Mouse (Mus musculus) 416B (cell line): ENCODE measurements around the gene E2f3.
A peak's percentile ranks its signal among the peaks of the same experiment; 100 is the strongest.

ENCODE experiments used
- DNase-seq: peaks from one replicate; pipeline ENCODE4 v3.0.0; 2011; ENCODE audit warnings: low read depth

The E2f3 gene

DNA sequence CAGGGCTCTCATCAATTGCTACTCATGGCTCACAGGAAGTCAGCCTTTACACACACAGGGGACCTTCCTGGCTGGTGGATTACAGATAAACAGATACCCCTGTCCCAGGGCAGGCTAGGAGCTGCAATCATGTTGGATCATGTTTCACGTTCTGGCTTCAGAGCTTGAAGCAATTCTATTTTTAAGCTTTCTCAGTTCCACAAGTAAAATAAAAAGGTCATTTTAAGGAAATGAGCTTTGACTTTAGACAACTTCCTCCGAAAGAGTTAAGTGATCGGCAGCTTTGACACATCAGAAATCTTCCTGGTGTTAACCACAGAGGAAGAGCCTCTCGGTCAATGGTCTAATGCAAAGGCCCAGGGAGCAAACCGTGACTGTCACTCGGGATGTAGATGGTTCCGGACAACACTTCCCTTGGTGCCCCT, 6.7 kb downstream of the E2f3 start:
- DNase-seq: peak; percentile 90

DNA sequence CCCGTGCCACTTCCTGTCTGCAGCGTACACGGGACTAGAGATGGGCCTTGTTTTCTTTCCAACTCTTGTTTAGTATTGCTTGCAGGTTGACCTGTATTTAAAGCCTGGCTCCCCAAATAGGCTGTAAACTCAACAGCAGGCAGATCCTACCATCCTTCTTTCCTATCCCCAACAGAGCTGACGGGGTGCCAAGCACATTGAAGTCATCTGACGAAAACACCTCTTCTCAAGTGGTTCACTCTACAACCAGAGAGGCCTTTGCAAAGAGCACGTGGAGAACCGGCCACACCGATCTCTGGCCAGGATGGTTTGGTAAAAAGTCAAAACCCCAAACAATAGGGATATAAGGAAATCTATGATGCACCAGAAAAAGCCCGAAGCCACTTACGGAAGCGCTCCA, 8.5 kb downstream of the E2f3 start:
- no peak for DNase-seq

DNA sequence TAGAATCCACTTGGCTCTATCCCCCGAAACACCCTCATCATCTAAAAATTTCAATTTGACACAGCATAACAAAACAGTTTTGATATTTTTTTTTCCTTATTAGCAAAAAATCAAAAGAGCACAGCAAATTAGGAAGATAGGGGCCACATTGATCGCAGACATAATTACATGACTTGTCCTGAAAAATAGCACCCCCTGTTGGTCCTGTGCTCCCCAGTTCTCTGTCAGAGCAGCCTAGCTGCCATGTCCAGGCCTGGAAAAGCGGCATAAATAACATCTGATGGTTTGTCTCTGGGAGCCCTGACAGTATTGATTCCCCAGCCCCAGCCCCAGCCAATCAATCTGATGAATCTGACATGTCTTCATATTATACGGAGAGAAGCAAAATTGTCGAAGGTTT, 11.8 kb downstream of the E2f3 start:
- peak; percentile 43 for DNase-seq

DNA sequence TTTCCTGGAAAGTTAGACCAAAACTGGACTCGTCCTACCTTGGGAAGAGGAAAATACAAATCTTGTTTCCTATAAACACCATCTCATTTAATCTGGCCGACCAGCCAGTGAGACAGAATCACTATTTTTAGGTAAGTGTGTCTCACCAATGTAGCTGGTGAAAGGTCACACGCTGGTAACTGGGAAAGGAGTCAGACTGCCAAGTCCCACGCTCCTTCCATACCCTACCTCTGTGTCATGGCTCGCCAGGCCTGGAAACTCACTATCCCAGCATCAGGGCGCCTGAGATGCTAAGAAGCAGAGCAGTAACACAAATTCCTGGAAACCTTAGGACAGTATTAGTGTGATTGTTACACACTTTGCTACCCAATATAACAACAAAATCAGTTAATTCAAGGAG, 12.3 kb downstream of the E2f3 start:
- DNase-seq: no peak

DNA sequence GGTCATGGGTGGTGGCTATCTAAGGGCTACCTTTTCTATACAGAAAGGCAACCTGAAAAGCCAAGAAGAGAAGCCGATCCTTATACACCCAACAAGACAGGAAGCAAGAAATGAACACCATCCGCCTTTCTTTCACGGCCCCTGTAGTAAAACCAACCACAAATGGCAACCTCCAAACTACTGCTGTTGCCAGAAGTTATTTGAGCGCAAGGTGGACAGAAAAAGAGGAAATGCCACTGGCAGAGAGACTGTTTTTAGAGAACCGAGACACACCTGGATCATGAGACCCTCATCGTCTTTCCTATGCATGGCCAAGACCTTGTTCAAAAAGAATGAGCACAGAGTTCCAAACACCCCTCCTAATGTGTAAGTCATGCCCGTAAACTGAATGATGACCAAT, 15.5 kb downstream of the E2f3 start:
- no peak for DNase-seq

DNA sequence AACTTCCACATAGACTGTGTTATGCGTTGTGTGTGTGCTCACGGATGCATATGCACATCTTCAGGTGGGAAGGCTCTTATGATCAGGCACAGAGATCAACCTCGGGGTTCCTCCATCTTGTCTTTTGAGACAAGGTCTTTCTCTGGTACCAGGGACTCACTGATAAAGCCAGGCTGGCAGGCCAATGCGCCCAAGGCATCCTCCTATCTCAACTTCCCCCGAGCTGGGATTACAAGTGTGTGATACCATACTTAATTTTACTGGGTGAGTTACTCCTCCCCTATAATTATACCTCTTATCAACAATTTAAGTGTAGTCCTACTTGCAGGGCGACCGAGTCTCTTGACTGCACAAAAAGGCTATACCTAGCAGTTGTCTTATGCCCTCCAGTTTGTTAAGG, 17.2 kb downstream of the E2f3 start:
- no peak for DNase-seq

DNA sequence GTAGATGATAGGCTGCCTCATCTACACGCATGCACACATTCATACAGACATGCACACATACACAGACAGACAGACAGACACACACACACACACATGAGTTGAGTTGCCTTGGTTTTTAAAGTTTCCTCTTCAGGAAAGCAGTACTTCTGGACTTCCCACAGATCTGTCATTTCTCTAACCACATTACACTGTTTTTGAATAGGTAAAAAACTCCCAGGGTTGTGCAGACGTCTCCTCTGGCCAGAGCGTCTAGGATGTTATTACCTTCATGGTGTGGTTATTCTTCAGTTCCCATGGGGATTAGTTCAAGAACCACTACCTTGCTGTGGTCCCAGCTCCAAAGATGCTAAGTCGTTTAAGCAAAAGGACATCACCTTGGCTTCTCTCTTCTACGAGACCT, 18.5 kb downstream of the E2f3 start:
- no peak for DNase-seq

DNA sequence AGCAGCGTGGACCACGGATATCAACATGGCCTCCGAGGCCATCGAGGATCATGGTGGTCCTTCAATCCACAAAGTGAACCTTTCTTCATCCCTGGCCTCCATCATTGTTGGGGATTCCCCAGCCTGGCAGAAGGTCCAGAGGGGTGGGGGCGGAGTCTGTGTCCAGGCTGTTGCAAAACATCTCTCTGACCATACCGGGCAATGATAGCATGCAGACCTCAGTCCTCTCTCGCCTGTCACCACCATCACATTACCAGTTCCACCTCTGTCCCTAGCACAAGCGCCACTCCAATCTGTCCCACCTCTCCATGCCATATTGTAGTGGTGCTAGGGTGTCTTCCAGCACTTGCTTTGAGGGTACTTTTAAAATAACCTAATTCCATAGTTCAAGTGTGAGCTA, 18.9 kb downstream of the E2f3 start:
- peak; percentile 18 for DNase-seq

DNA sequence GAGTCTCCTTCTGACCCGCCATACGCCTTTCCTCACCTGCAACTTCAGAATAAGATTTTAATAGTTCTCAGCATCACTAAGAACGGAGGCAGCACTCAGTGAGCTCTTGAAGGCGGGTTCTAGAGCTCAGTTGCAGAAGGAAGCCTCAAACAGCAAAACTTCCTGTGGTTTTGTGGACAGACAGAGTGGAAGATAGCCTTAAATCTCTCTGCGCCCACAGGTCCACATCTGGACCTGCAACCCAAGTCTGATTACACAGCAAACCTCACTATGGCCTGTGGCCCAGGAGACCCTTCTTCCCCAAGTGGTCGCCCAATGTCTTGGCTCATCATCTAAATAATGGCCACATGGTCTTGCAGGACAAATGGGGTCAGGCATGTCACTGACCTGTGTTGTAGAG, 21.8 kb downstream of the E2f3 start:
- DNase-seq: peak; percentile 91

DNA sequence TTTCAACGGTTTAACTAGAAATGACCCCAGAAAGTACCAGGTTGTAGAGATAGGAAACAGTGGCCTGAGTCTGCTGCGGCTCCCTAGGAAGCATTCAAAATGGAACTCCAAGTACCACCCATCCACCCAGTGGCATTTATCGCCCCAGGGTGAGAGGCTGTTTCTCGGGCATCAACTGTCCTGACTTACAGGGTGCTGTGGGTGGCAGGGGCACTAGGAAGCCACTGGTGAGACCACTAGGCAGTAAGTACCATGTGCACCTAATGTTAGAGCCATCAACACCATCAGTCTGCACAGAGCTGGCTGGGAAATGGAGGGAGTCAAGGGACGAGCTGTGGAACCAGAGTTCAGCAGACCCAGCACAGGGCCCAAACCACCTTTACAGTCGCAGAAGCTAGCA, 25.4 kb downstream of the E2f3 start:
- DNase-seq: no peak

DNA sequence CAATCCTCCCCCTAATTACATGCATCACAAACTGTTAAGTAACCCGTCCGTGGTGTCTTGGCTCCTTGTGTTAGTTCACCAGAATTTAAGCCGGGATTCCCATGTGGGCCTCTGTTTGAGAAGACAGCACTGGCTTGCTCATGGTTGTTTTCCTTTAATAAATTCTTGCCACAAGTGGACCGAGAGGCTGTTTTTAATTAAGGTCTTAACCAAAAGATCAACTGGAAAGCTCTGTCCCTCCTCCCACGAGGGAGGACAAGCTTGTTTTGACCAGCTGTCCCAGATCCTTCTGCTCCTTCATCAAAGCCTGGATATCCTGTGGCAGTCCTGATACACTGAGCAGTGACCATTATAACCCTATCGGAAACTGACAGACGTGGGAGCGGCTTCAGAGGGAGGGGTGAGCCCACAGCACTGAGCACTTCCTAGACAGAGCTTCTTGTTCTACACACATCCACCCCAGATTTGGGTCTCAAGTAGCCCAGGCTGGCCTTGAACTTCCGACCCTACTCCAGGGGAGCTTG, 28.1 kb downstream of the E2f3 start:
- DNase-seq: no peak

DNA sequence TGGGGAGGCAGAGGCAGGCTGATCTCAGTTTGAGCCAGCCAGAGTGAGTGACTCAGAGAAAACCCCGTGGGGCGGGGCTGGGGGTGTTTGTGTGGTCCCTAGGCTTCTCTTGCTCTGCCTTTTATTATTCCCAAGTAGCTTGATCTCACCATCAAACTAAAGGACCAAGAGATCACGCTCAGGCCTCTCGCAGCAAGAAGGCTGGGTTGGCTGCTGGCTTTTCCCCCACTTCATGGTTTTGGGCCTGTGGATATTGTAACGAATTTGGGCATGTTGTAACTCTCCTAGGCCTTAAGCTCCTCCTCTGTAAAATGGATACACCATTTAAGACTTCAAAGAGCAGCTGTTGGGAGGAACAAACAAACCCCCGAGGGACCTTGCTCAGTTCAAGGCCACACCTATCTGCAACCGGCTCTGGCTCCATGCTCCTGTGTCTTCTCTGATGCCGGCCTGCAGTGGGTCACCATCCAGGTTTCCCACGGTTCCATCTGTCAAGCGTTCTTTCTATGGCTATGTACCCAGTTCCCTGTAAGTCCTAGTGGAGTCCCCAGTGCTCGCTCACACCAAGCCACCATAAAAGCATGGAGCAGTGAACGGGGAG, 28.9 kb downstream of the E2f3 start:
- no peak for DNase-seq

DNA sequence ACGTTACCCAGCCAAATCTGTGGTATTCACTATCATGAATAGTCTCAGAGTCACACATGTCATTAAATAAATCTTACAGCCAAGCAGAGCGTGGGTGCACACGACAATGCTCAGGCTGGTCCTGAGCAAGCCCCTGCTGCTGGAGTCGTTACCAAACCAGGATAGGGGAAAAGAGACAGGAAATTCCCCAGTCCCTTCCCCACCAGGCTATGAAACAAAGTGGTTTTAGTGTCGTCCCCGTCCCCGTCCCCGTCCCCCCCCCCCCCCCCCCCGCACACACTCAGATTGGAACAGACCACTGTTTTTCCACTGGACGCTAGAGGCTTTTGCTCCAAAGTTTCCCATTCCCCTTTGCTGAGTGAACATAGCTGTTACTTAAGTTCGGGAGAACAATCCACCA, 30.6 kb downstream of the E2f3 start:
- no peak for DNase-seq

DNA sequence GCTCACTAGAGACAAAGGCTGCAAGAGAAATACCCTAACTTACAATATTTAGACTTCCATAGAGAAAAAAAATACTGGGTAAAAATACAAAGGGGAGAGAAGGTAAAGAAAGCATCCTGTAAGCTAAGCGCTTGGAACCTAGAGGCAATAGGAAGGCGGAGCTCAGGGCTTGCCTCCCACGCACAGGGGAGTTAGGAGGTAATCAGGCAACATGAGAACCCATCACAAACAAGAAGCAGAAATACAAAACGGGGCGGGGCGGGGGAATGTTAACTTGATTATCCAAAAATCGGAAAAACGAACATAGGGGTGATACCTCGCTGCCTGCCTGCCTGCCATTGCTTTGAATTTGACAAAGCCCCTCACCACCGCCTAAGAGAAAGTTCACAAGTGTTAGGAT, 31.1 kb downstream of the E2f3 start:
- no peak for DNase-seq

DNA sequence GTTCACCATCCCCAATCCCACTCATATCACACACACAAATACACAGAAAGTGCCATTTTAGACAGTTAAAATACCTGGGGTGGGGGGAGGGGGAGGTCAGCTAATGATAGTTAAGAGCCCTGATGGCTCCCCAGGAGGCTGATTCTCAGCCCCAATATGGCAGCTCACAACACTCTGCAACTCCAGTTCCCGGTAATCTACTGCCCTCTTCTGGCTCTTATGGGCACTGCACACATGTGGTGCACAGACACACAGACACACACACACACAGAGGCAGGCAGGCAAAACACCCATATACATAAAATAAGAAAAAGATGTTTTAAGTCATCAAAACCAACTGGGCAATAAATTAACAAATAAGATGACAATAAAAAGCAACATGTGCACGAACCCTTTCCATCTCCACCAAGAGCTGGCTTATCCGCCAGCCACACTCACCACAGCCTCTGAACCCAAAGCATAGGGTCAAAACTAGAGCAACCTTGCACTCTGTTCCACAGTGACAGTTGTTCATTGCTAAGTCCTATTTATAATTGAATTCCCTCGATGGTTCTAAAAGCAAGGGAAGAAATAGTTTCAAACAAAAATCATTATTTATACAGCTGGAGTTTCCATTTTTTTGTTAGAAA, 32.3 kb downstream of the E2f3 start:
- no peak for DNase-seq

DNA sequence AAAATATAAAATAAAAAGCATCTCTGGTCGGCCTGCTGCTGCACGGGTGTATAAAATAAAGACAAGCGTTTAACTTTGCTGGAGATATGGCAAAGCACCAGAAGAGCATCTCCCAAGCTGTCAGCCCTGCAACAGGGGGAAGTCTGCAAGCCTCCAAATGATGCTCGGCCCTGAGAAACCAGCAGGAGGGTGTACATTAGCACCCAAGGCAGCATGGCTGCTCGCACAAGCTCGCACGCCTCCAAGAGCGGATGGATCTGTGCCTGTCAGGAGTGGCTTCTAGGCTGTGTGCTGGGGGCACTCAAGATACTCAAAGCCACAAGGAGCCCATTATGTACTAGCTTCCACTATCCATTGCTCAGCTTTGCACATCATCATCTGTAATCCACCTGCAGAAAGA, 39.8 kb downstream of the E2f3 start:
- no peak for DNase-seq

DNA sequence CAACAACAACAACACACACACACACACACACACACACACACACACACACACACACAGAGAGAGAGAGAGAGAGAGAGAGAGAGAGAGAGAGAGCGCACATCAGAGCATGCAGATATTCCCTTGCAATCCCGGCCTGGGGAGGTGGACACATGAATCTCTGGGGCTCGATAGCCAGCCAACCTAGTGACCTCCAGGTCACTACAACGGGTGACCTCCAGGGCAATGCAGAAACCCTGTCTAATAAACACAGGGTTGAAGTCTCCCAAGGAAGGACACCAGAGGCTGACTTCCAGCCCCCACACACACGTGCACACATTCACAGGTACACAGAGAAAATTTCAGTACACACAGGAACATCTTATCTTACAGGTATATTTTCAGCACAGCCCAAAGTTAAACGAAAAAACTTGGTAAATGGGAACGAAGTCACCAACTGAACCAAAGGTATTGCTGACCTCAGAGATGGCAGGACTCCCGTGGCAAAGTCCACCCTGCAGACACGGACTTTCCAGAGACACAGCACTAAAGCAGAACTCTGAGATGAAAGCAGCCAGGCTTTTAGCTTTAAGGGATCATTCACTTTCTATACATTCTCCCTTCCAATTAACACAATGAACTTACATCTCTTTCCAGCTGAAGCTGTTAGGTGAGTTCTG, 40.8 kb downstream of the E2f3 start:
- DNase-seq: no peak

DNA sequence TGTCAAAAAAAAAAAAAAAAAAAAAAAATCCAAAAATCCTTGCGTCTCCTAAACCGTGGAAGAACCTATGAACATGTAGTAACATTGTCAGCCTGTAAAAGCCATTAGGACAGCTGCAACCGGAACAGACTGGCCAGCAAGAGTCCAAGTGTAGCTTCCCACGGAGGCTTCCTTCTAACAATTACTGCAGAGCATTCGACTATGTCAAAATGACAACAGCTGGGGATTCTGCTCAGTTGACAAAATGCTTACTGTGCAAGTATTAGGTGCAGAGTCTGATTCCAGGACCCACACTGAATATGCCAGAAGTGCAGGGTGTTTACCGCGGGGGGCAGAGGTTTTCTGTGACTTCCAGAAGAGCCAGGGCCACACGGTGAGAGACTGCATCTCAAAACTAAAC, 41.4 kb downstream of the E2f3 start:
- DNase-seq: no peak

DNA sequence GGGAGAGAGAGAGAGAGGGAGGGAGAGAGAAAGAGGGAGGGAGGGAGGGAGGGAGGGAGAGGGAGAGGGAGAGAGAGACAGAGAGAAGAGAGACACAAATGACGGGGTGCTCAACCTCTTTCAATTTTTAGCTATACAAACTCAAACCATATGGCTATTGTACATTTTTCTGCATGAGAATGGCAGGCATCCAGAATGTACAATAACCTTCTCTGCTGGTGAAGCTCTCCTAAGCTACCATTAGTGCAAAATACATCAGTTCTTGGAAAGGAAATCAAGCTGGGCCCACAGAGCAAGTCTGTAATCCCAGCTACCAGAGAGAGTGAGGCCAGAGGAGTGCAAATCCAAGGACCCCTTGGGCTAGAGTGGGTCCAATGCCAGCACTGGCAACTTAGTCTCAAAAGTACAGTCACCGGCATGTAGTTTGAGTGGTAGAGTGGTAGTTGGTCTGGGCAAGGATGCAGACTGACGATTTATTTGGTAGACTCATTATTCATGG, 42.3 kb downstream of the E2f3 start:
- no peak for DNase-seq

DNA sequence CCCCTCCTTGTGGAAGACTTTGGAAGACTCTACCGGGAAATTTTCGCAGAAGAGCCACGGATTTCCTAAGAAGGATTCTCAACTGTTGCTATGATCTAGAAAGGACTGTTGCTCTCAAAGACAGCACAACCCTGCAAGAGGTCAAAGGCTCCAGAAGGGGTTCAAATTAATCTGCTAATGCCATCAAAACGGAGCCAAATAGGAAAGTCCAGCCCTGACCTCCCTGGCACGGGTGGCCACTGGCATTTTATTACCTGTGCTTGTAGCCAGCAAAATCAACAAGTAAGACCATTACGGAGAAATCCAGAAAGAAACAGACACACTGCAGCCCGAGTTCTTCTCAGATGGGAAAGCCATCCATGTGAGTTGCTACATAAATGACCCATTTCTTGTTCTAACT, 45.8 kb downstream of the E2f3 start:
- DNase-seq: no peak

DNA sequence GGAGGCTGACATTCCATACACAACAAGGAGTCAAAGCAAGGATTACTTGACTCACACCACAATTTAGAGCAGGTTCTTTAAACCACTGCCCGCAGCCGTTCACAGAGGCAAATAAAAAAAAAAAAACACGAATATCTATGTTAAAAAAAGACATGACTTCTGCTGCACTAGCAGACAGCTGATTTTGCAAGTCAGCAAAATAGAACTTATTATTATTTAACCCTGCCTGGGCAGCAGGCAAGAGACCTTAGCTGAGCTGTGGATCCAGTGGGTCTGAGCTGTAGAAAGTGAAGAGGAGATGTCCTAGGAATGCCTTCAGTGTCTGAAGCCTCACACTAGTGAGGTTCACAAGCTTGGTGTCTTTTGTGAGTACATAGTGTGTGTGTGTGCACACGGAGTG, 46.5 kb downstream of the E2f3 start:
- DNase-seq: no peak

DNA sequence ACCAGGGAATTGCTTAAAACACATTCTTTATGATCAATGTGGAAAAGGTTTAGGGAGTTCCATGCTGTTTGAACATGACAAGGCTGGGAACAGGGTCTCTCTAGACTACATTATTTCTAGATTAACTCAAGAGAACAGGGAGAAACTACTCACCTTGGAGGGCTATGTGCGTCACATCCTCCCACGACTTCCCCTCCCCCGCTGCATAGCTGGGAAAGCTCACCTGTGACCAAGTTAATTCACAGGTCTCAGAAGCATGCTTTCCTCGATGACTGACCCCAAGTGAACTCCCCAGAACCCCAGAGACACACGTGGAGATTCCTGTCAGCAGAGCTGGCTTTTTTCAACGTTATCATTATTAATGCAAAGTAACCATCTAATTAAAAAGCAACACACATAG, 47.1 kb downstream of the E2f3 start:
- no peak for DNase-seq

DNA sequence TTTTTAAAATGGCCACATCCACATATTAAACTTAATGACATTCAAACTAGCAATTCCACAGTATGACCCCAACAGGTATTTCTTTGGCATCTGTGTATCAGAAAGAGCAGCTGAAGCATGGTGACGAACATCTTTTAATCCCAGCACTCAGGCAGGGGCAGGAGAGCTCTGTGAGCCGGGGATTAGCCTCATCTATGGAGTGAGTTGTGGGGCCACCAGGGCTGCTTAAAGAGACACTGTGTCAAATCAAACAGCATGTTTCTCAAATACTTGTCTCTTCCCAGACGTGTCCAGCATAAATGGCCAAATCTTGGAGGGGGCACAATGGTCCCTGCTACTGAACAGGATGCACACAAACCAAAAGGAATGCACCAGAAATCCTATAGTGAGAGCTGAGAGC, 59.7 kb downstream of the E2f3 start:
- no peak for DNase-seq

DNA sequence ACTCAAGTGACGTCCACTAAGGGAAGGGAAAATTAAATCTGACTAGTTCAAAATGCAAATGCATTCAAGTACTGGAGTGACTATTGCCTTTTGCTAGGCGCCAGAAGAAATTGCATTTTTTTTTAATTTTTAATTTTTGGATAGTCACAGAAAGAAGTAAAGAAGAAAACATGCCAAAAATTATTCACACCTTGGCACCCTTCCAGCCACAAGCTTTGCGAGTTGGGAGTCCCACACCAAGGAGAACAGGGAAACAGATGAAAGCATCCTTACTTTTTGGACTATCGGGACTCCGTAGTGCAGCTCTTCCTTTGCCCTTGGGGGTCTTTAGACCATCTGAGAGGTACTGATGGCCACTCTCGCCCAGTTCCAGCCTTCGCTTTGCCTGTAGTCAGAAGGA, 66.0 kb downstream of the E2f3 start:
- DNase-seq: no peak
